In the genomic region with DNA sequence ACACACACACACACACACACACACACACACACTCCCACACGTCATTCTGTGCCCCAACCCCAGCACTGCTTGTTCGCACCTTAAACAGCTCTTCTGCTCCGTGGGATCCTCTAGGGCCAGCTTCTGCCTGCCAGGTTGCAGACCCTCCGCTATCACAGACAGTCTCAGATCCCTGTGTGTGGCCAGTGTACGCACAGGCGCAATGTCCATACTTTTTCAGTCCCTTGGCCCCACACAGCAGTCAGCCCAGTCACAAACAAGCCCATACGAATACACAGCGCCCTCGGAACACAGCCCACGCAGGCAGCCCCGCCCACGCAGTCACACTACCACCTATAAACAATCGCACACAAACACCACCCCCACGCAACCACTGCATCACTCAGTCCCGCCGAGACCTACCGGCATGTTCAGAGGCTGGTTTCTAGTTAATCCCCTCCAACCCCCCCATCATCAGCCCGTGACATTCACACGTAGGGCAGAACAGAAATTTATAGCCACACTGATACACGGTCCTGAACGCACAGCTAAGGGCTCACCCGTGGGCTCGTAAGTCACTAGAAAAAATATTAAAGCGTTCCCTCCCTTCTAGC, we compare ENCODE assay signal across 7 mouse cellular contexts. TPM values are rescaled to one million over a fixed set of nuclear protein-coding genes. Genes with fewer than 3 reads are reported as not detected.
DNase-seq lines count a peak whose midpoint lies in the region; ATAC-seq and TF ChIP-seq lines count a peak whose summit lies in the region.

No protein-coding gene starts in this region.

- WGBS in spleen, adult 2 months, result 31% methylated on average over 24 of the region's 24 CpGs
- 4% methylated on average over 24 of the region's 24 CpGs for WGBS in heart, embryonic 15.5 days

- peaks cover 9% of the 10 kb centered on the region for H3K4me1 ChIP-seq in spleen, adult 2 months (ENCODE audit: control insufficient read depth, insufficient read depth, insufficient read length)
- peaks cover 62% of the 10 kb centered on the region for H3K4me1 ChIP-seq in heart, embryonic 15.5 days (replicated peaks)

- no peak for TF ChIP-seq CTCF in spleen, adult 2 months (IDR thresholded peaks at IDR 0.05; ENCODE audit: extremely low read depth, insufficient read depth, insufficient read length, insufficient replicate concordance)

- H3K27me3 ChIP-seq in spleen, adult 2 months (ENCODE audit: control insufficient read depth, insufficient read depth, low read length), result no peaks in the 10 kb centered on the region
- no peaks in the 10 kb centered on the region for H3K27me3 ChIP-seq in heart, embryonic 15.5 days
- H3K27me3 ChIP-seq in myocyte (ENCODE audit: control insufficient read depth, insufficient read depth, insufficient read length), result no peaks in the 10 kb centered on the region

- 0 out of 2 replicates have a peak, but pooled peaks have one; percentile 11 for ATAC-seq in common myeloid progenitor, adult 5-6 weeks (replicated peaks; ENCODE audit: low read depth, poor library complexity, severe bottlenecking)
- peak; percentile 27; the same call in 1 of the 2 replicates for ATAC-seq in heart, embryonic 15.5 days (replicated peaks; ENCODE audit: insufficient number of reproducible peaks, insufficient read depth, low FRiP score, low read depth)

- H3K9me3 ChIP-seq in heart, embryonic 15.5 days (replicated peaks), result no peaks in the 10 kb centered on the region

- peak overlapping the region; percentile 96 for H3K4me2 ChIP-seq in heart, embryonic 15.5 days
- peak overlapping the region; percentile 87 for H3K4me2 ChIP-seq in myocyte (ENCODE audit: low read depth)

- intact Hi-C loops in left cerebral cortex, postnatal 14 days (cut with DNase I), result no loop called here

- no peak overlapping the region for H3ac ChIP-seq in myocyte (ENCODE audit: control insufficient read depth, insufficient read length)

- H3K36me3 ChIP-seq in spleen, adult 2 months (ENCODE audit: control insufficient read depth, insufficient read depth, low read length), result no peaks in the 10 kb centered on the region
- H3K36me3 ChIP-seq in heart, embryonic 15.5 days, result no peaks in the 10 kb centered on the region
- peaks cover 2% of the 10 kb centered on the region for H3K36me3 ChIP-seq in myocyte (ENCODE audit: control insufficient read depth, insufficient read depth)

- peak overlapping the region; percentile 51 for H3K4me3 ChIP-seq in spleen, adult 2 months (ENCODE audit: extremely low read depth, insufficient read depth, insufficient read length)
- H3K4me3 ChIP-seq in heart, embryonic 15.5 days, result peak overlapping the region; percentile 77
- peak overlapping the region; percentile 35 for H3K4me3 ChIP-seq in myocyte

- DNase-seq in spleen, adult 2 months (ENCODE audit: low read depth in 1 of 2, low spot score in 2 of 2), result no peak
- no peak for DNase-seq in spleen, postnatal 14 days (ENCODE audit: low spot score in 2 of 2)
- DNase-seq in left cerebral cortex, postnatal 14 days (ENCODE audit: low spot score in 2 of 2), result peak; percentile 70 to 88
- DNase-seq in thymus, postnatal 14 days, result peak; percentile 44

- H3K27ac ChIP-seq in spleen, adult 2 months (ENCODE audit: insufficient read depth, low read length), result no peak overlapping the region
- H3K27ac ChIP-seq in heart, embryonic 15.5 days, result peak overlapping the region; percentile 87

- peaks cover 52% of the 10 kb centered on the region for H3K79me2 ChIP-seq in myocyte (ENCODE audit: control insufficient read depth, insufficient read depth)

- no peak for TF ChIP-seq POLR2A in spleen, adult 2 months (IDR thresholded peaks at IDR 0.05; ENCODE audit: low read depth, low read length)
- TF ChIP-seq POLR2A in myocyte (IDR thresholded peaks at IDR 0.05; ENCODE audit: insufficient read length, low read depth), result no peak

- peak overlapping the region; percentile 72 for H3K9ac ChIP-seq in heart, embryonic 15.5 days

TF ChIP-seq in myocyte, 11 proteins besides CTCF, POLR2A, EP300 and RAD21:
- no peak for TF ChIP-seq E2F4 (IDR thresholded peaks at IDR 0.05; ENCODE audit: insufficient read depth)
- TF ChIP-seq MAX (IDR thresholded peaks at IDR 0.05; ENCODE audit: low read depth), result no peak
- TF ChIP-seq REST (IDR thresholded peaks at IDR 0.05; ENCODE audit: insufficient read depth, insufficient read length), result no peak
- TF ChIP-seq SRF (IDR thresholded peaks at IDR 0.05; ENCODE audit: control insufficient read depth, insufficient read length, low read depth), result no peak

RNA-seq across cellular contexts. Expression of a gene that starts 34.4 kb away (rescaled TPM):
- 36.0 and 45.9 TPM in 2 replicates for polyA plus RNA-seq in spleen, adult 2 months (2012; rRNA removed)
- total RNA-seq in common myeloid progenitor, adult 5-6 weeks (2017), result 15.5 and 21.1 TPM in 2 replicates
- polyA plus RNA-seq in heart, embryonic 15.5 days (2015; fragmentation: Nextera tagmentation; extraction: Ambion mirVana), result 12.8 and 19.1 TPM in 2 replicates
- 10 to 100 TPM; 58.8 to 60.5 TPM for total RNA-seq in left cerebral cortex, postnatal 14 days (2021)
- polyA plus RNA-seq in myocyte (2012; fragmentation: generic; extraction: Trizol), result 26.0 TPM

Comparison
In these comparisons a context has a peak if more than half of its experiments do, and no peak if none do; other contexts are left out.
1. DNase-seq: peak in left cerebral cortex, postnatal 14 days (2 of 2) and thymus, postnatal 14 days (single experiment); none in spleen, adult 2 months (0 of 2) and spleen, postnatal 14 days (0 of 2).
2. Peak in every context shown above with its lines, with median percentiles within 50 percentile points of each other: H3K4me3 ChIP-seq.